ENCODE assay signal across 8 mouse cellular contexts in the genomic region with DNA sequence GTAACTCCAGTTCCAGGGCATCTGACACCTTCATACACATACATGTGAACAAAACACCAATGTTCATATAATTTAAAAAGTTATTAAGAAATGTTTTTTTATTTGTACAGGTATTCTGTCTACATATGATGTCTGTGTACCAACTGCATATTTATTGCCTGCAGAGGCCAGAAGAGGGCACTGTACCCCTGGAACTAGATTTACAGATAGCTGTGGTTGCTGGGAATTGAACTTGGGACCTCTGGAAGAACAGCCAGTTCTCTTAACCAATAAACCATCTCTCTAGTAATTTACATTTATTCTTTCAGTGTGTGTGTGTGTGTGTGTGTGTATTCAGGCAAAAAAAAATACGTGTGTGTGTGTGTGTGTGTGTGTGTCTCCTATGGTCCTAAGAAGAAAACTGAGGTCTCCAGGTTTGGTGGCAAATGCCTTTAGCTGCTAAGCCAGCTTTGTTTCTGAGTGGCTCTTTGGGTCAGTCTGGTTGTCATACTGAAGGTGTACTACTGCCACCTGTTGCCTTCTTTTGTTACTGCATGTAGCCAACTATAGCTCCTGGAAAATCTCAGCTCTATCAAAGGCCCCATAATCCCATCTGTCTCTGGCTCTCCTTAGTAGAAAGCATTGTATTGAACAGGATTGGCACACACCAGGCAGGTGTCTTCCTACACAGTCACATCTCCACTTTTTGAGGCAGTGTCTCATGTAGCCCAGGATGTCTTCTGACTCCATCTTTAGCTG. TPM values are rescaled to one million over a fixed set of nuclear protein-coding genes. Genes with fewer than 3 reads are reported as not detected.
DNase-seq lines count a peak whose midpoint lies in the region; ATAC-seq and TF ChIP-seq lines count a peak whose summit lies in the region.

No protein-coding gene starts in this region.

- no peak overlapping the region for H3K4me2 ChIP-seq in kidney, embryonic 16.5 days (replicated peaks; ENCODE audit: low read depth, low read length)
- H3K4me2 ChIP-seq in limb, embryonic 15.5 days = no peak overlapping the region
- no peak overlapping the region for H3K4me2 ChIP-seq in midbrain, postnatal 0 days (ENCODE audit: low read depth, low read length, poor library complexity, severe bottlenecking)
- H3K4me2 ChIP-seq in stomach, embryonic 15.5 days = no peak overlapping the region

- H3K9ac ChIP-seq in kidney, embryonic 16.5 days (replicated peaks; ENCODE audit: low read length) = no peak overlapping the region
- H3K9ac ChIP-seq in limb, embryonic 15.5 days = no peak overlapping the region
- no peak overlapping the region for H3K9ac ChIP-seq in midbrain, postnatal 0 days (replicated peaks; ENCODE audit: low read length, poor library complexity, severe bottlenecking)
- H3K9ac ChIP-seq in stomach, embryonic 15.5 days = no peak overlapping the region

- TF ChIP-seq CTCF in midbrain, postnatal 0 days (IDR thresholded peaks at IDR 0.05) = peak; percentile 80

- no peaks in the 10 kb centered on the region for H3K27me3 ChIP-seq in kidney, embryonic 16.5 days (ENCODE audit: insufficient read depth, low read length)
- peaks cover 5% of the 10 kb centered on the region; the same call in 1 of the 2 replicates for H3K27me3 ChIP-seq in limb, embryonic 15.5 days
- no peaks in the 10 kb centered on the region for H3K27me3 ChIP-seq in midbrain, postnatal 0 days (ENCODE audit: insufficient read depth, low read length)
- no peaks in the 10 kb centered on the region for H3K27me3 ChIP-seq in stomach, embryonic 15.5 days (replicated peaks)

- WGBS in kidney, embryonic 16.5 days = 0% methylated on average over 1 of the region's 1 CpGs
- 0% methylated on average over 1 of the region's 1 CpGs for WGBS in limb, embryonic 15.5 days
- WGBS in midbrain, postnatal 0 days = 0% methylated on average over 1 of the region's 1 CpGs
- 0% methylated on average over 1 of the region's 1 CpGs for WGBS in stomach, embryonic 15.5 days

- DNase-seq in 3T3-L1 (ENCODE audit: low read depth, low spot score) (peak; percentile 89), WW6 (ENCODE audit: low read depth, low spot score) (peak; percentile 65)
- peak; percentile 59 to 85 for DNase-seq in cerebellum, postnatal 36 days
- DNase-seq in heart, adult 8-10 months (ENCODE audit: low spot score) = peak; percentile 82
- peak; percentile 88 for DNase-seq in midbrain, postnatal 0 days (ENCODE audit: low spot score)

- H3K4me3 ChIP-seq in kidney, embryonic 16.5 days (ENCODE audit: low read length) = no peak overlapping the region
- no peak overlapping the region for H3K4me3 ChIP-seq in limb, embryonic 15.5 days
- no peak overlapping the region for H3K4me3 ChIP-seq in midbrain, postnatal 0 days (ENCODE audit: low read depth, low read length)
- H3K4me3 ChIP-seq in stomach, embryonic 15.5 days (replicated peaks) = no peak overlapping the region

- no peaks in the 10 kb centered on the region for H3K9me3 ChIP-seq in kidney, embryonic 16.5 days (ENCODE audit: low read length)
- H3K9me3 ChIP-seq in limb, embryonic 15.5 days = no peaks in the 10 kb centered on the region
- no peaks in the 10 kb centered on the region for H3K9me3 ChIP-seq in midbrain, postnatal 0 days (ENCODE audit: low read length)
- H3K9me3 ChIP-seq in stomach, embryonic 15.5 days = no peaks in the 10 kb centered on the region

- peak; percentile 28; the same call in 1 of the 2 replicates for ATAC-seq in kidney, embryonic 16.5 days (ENCODE audit: low FRiP score, low TSS enrichment)
- peak; percentile 20; the same call in 1 of the 2 replicates for ATAC-seq in limb, embryonic 15.5 days (ENCODE audit: insufficient number of reproducible peaks, low FRiP score, low TSS enrichment, low read depth)
- ATAC-seq in midbrain, postnatal 0 days (ENCODE audit: low FRiP score) = 0 out of 2 replicates have a peak, but pooled peaks have one; percentile 62
- peak; percentile 13; the same call in 1 of the 2 replicates for ATAC-seq in stomach, embryonic 15.5 days (ENCODE audit: insufficient read depth, low FRiP score, low read depth)

- peaks cover 7% of the 10 kb centered on the region for H3K36me3 ChIP-seq in kidney, embryonic 16.5 days (ENCODE audit: insufficient read depth, low read length)
- peaks cover 35% of the 10 kb centered on the region for H3K36me3 ChIP-seq in limb, embryonic 15.5 days
- peaks cover 24% of the 10 kb centered on the region for H3K36me3 ChIP-seq in midbrain, postnatal 0 days (ENCODE audit: insufficient read depth, low read length)
- peaks cover 6% of the 10 kb centered on the region; the same call in 1 of the 2 replicates for H3K36me3 ChIP-seq in stomach, embryonic 15.5 days

- peaks cover 11% of the 10 kb centered on the region for H3K4me1 ChIP-seq in kidney, embryonic 16.5 days (ENCODE audit: insufficient read depth, low read length)
- H3K4me1 ChIP-seq in limb, embryonic 15.5 days = peaks cover 13% of the 10 kb centered on the region; the same call in 1 of the 2 replicates
- no peaks in the 10 kb centered on the region for H3K4me1 ChIP-seq in midbrain, postnatal 0 days (ENCODE audit: insufficient read depth, low read length)
- no peaks in the 10 kb centered on the region for H3K4me1 ChIP-seq in stomach, embryonic 15.5 days

- no peak overlapping the region for H3K27ac ChIP-seq in kidney, embryonic 16.5 days (ENCODE audit: low read length)
- no peak overlapping the region for H3K27ac ChIP-seq in limb, embryonic 15.5 days
- H3K27ac ChIP-seq in midbrain, postnatal 0 days (ENCODE audit: low read depth, low read length) = no peak overlapping the region
- H3K27ac ChIP-seq in stomach, embryonic 15.5 days = no peak overlapping the region

RNA-seq across cellular contexts. Expression of a gene that starts 10.5 kb away (rescaled TPM):
- total RNA-seq in heart, adult 8-10 months (2022) = 10 to 100 TPM; 28.2 to 31.4 (median 29.8) TPM
- polyA plus RNA-seq in kidney, embryonic 16.5 days (2015; fragmentation: Nextera tagmentation; extraction: Ambion mirVana) = 208 and 220 TPM in 2 replicates
- 169 and 174 TPM in 2 replicates for polyA plus RNA-seq in limb, embryonic 15.5 days (2015; fragmentation: Nextera tagmentation; extraction: Ambion mirVana)
- total RNA-seq in midbrain, postnatal 0 days (2014; rRNA removed) = 105 and 114 TPM in 2 replicates
- 198 and 201 TPM in 2 replicates for polyA plus RNA-seq in midbrain, postnatal 0 days (2015; fragmentation: Nextera tagmentation; extraction: Ambion mirVana)
- polyA plus RNA-seq in stomach, embryonic 15.5 days (2015; fragmentation: Nextera tagmentation; extraction: Ambion mirVana) = 150 and 154 TPM in 2 replicates

RNA-seq across cellular contexts. Expression of a gene that starts 36.7 kb away (rescaled TPM):
- total RNA-seq in heart, adult 8-10 months (2022) = 100 to 1,000 TPM in 1 of 4 experiments, 10 to 100 TPM in 3; 90.2 to 124 (median 94.3) TPM
- polyA plus RNA-seq in kidney, embryonic 16.5 days (2015; fragmentation: Nextera tagmentation; extraction: Ambion mirVana) = 116 and 122 TPM in 2 replicates
- polyA plus RNA-seq in limb, embryonic 15.5 days (2015; fragmentation: Nextera tagmentation; extraction: Ambion mirVana) = 137 and 150 TPM in 2 replicates
- 58.5 and 70.7 TPM in 2 replicates for total RNA-seq in midbrain, postnatal 0 days (2014; rRNA removed)
- 47.1 and 52.0 TPM in 2 replicates for polyA plus RNA-seq in midbrain, postnatal 0 days (2015; fragmentation: Nextera tagmentation; extraction: Ambion mirVana)
- 89.1 and 95.7 TPM in 2 replicates for polyA plus RNA-seq in stomach, embryonic 15.5 days (2015; fragmentation: Nextera tagmentation; extraction: Ambion mirVana)

RNA-seq across cellular contexts. Expression of a gene that starts 45.0 kb away (rescaled TPM):
- not detected for total RNA-seq in heart, adult 8-10 months (2022)
- 45.2 and 48.9 TPM in 2 replicates for polyA plus RNA-seq in kidney, embryonic 16.5 days (2015; fragmentation: Nextera tagmentation; extraction: Ambion mirVana)
- 42.3 and 43.2 TPM in 2 replicates for polyA plus RNA-seq in limb, embryonic 15.5 days (2015; fragmentation: Nextera tagmentation; extraction: Ambion mirVana)
- total RNA-seq in midbrain, postnatal 0 days (2014; rRNA removed) = 3.9 and 4.7 TPM in 2 replicates
- polyA plus RNA-seq in midbrain, postnatal 0 days (2015; fragmentation: Nextera tagmentation; extraction: Ambion mirVana) = 3.1 TPM in 2 replicates
- 67.7 and 74.2 TPM in 2 replicates for polyA plus RNA-seq in stomach, embryonic 15.5 days (2015; fragmentation: Nextera tagmentation; extraction: Ambion mirVana)

RNA-seq across cellular contexts. Expression of a gene that starts 54.5 kb away (rescaled TPM):
- total RNA-seq in heart, adult 8-10 months (2022) = 1 to 10 TPM; 7.4 to 9.3 (median 8.9) TPM
- polyA plus RNA-seq in kidney, embryonic 16.5 days (2015; fragmentation: Nextera tagmentation; extraction: Ambion mirVana) = 62.8 and 64.5 TPM in 2 replicates
- polyA plus RNA-seq in limb, embryonic 15.5 days (2015; fragmentation: Nextera tagmentation; extraction: Ambion mirVana) = 42.3 and 45.0 TPM in 2 replicates
- total RNA-seq in midbrain, postnatal 0 days (2014; rRNA removed) = 37.3 and 41.0 TPM in 2 replicates
- 42.0 and 42.7 TPM in 2 replicates for polyA plus RNA-seq in midbrain, postnatal 0 days (2015; fragmentation: Nextera tagmentation; extraction: Ambion mirVana)
- polyA plus RNA-seq in stomach, embryonic 15.5 days (2015; fragmentation: Nextera tagmentation; extraction: Ambion mirVana) = 55.9 and 57.6 TPM in 2 replicates

Comparison
In these comparisons a context has a peak if more than half of its experiments do, and no peak if none do; other contexts are left out.
1. RNA of a gene that starts 45.0 kb away (polyA plus RNA-seq): 67.7 to 74.2 TPM in stomach, embryonic 15.5 days, 45.2 to 48.9 TPM in kidney, embryonic 16.5 days and 42.3 to 43.2 TPM in limb, embryonic 15.5 days; 3.1 TPM in midbrain, postnatal 0 days; every median in the first group is over 10 times any median in the second.
2. Peak in every context shown above with its lines, with median percentiles within 50 percentile points of each other: DNase-seq and ATAC-seq.